Mouse (Mus musculus) thymus, postnatal 25 days (tissue): ENCODE results near the gene Szt2.

Source experiments
- DNase-seq: peaks from one replicate; pipeline ENCODE4 v3.0.0; 2022

The Szt2 gene

GRCm38 (mm10) chr4:118410871-118411270 lies 1.8 kb upstream of the Szt2 start:
- no peak for DNase-seq

DNA sequence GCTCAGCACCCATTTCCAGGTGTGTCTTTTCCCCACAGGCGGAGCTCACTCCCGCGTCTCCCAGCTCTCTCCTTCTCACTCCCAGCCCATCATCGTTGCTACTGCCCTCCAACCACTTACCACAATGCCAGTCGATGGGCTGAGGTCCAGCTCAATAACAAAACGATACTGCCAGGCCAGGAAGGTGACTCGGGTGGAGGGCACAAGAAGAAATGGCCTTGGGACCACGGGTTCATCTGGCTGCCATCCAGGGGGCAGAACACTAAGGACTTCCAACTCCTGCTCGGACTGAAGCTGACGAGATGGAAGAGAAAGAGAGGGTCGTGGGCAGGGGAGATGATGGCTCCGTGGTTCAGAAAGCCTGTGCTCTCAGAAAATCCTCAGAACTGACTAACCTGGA lies 6.4 kb downstream of the Szt2 start:
- no peak for DNase-seq

- DNase-seq, result no peak
These were observed 7.2 kb downstream of the Szt2 start for GRCm38 (mm10) chr4:118401918-118402317.

GRCm38 (mm10) chr4:118401421-118401820 lies 7.7 kb downstream of the Szt2 start:
- no peak for DNase-seq

DNA sequence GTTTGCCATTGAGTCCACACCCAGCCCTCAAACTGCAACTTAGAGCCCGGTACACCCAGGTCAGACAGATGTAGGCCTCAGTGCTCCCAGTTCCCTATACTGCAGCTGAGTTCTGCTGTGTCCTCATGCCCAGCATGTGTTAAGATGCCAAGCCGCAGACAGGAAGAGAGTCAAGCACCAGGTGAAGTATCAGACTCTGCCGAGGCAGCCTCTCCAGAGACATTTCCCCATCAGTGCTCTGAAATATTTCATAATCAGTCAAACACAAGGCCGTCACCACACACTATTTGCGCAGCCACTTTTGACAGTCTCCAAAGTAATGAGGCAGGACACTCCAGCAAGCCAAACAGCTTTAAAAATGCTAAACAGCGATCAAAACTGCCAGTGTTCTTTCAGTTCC lies 10.7 kb downstream of the Szt2 start:
- no peak for DNase-seq

DNA sequence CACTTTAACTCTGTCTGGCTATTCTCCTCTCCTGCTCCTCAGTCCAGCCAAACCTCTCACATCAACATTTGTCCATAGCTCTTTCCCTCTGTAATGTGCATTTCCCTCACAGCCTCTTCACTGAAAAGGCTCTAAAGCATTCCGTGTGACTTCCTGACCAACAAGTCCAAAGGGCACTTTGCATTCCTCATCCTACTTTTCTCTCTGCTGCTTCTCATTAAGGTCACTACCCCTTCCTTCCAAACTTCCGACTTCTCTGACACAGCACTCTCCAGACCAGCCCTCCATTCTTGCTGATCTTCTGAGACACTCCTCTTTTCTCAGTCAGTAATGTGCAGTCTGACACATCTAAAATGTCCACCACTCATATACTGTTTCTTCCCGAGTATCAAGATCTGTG lies 12.6 kb downstream of the Szt2 start:
- DNase-seq, result no peak

DNA sequence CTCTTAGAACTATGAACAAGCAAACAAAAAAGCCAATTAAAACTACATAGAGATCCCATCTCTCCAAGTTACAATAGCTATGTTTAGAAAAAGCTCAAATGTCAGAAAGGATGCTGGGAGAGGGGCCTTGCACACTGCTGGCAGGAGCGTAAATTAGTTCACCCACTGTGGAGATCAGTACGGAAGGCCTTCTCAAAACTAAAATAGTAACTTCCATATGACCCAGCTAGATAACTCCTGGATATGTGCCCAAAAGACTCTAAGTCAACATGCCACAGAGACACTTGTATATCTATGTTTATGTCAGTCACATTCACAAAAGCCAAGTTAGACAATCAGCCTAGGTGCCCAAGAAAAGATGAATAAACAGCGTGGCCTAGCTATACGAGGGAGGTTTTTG lies 13.8 kb downstream of the Szt2 start:
- no peak for DNase-seq

DNA sequence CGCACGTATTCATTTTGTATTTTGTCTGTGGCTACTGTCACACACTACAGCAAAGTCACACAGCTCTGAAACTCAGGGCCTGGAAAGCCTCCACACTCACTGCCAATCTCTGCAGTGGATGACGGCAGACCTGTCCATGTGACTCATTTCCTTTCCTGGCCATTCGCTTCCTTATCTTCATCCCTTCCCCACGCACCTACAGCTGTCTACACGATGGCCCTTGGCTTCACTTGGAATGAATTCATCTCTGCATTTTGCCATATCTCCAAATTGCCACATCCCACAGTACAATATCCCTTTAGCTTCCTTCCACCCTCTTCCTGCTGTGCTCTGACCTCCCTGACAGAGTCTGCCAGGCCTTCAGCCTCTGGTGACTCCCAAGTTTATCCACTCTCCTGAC lies 14.6 kb downstream of the Szt2 start:
- DNase-seq, result no peak

GRCm38 (mm10) chr4:118390146-118390545 lies 18.9 kb downstream of the Szt2 start:
- DNase-seq, result no peak

DNA sequence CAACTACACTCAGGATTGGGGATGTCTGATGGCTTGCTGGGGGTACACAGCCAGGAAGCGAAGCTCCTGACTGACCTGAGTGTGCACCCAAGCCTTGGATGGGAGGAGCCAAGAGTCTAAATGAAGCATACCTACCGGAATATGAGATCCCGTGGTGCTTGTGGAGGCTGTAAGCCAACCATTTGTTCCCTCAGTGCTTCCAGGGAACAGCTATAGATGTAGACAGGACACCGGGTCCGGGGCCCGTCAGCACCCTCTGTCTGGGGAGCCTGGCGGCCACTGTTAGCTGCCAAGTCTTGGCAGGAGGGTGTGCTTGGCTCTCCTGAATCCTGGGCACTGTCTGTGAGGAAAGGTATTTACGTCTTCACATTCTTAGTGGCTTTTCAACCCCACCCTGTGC lies 21.8 kb downstream of the Szt2 start:
- DNase-seq, result no peak

- DNase-seq, result no peak
These were observed 25.8 kb downstream of the Szt2 start for GRCm38 (mm10) chr4:118383271-118383670.

DNA sequence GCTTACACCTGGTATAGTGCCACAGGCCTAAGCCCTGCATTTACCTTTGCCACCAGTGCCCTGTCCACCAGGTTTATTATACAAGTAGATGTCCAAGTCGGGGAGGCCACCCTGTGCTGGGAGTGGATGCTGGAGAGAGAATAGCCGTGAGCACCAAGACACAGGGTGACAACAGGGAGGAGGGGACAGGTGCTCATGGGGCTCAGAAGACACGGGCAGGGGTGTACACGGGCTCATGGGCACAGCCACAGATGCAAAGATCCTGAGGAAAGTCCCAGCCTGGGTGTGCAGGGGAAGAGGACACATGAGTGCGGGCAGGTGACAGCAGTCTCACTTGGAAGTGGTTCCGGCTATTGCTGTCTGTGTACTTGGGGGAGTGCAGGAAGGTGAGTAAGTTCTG lies 33.1 kb downstream of the Szt2 start:
- no peak for DNase-seq

DNA sequence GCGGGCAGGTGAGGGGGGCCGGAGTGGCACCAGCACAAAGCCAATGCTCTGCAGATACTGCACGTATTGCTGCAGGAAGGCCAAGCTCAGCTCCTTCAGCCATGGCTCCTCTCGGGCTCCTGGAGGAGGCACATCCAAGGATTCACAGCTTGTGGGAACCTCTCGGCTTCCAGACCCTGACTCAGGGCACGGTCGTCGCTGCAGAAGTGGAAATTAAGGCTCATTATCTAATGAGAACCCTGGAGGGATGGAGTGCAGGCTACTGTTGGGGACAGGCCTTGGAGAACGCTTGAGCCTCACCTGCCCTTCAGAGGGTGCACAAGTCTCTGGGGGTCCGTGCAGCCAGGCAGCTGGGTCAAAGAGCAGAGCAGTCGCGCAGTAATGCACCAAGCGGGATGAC lies 37.3 kb downstream of the Szt2 start:
- DNase-seq, result no peak

DNA sequence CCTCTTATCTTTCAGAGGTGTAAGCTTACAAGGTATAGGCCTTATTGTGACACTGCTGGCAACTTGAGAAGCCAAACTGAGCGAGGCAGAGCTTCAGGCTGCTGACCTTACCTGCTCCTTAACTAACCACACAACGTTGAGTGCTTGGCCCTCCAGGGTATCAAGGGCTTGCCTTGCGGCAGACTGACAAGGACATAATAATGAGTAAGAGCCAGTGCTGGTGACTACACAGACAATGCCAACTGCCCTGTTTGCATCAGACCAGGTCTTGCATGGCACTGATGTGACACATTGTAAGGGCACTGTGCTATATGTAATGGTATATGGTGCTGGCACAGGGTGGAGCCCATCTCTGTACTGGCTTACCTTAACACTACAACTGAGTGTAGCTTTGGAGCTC lies 40.5 kb downstream of the Szt2 start:
- no peak for DNase-seq

- no peak for DNase-seq
These were observed 41.5 kb downstream of the Szt2 start for GRCm38 (mm10) chr4:118367551-118367950.

GRCm38 (mm10) chr4:118365991-118366390 lies 43.1 kb downstream of the Szt2 start:
- DNase-seq, result no peak

GRCm38 (mm10) chr4:118364641-118365040 lies 44.4 kb downstream of the Szt2 start:
- DNase-seq, result no peak

GRCm38 (mm10) chr4:118363985-118364384 lies 45.1 kb downstream of the Szt2 start:
- no peak for DNase-seq

GRCm38 (mm10) chr4:118362879-118363278 lies 46.2 kb downstream of the Szt2 start:
- no peak for DNase-seq

GRCm38 (mm10) chr4:118361451-118361850 lies 47.6 kb downstream of the Szt2 start:
- no peak for DNase-seq

DNA sequence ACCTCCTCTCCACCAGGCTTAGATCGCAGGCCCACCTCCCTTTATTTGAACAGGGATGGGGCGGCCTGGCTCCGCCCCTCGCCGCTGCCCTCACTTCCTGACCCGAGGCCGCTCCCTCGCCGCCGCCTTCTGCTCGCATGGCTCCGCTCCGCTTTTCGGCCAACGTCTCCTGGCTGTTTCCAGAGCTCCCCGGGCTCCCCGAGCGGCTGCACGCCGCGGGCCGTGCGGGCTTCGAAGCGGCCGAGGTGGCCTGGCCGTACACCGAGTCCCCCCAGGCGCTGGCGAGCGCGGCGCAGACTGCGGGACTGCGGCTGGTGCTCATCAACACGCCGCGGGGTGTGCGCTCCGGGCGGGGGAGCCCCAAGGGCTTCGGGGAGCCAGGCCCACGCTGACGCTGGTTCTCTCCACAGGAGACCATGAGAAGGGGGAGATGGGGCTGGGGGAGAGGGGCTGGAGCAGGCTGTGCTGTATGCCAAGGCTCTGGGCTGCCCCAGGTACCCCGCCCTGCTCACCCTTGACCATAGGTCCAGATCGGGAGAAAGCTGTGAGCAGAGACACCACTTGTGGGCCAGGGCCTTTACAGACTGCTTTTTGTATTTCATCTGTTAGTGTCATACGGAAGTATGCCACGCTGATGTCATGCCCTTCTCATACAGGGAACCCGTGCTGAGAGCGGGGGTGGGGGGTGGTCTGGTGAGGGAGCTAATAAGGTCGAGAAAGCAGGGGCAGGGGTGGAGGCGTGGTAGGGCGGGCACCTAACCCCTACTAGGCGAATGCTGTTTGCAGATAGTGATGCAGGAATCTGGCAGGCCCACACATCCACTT lies 49.0 kb downstream of the Szt2 start:
- peak; percentile 80 for DNase-seq

DNA sequence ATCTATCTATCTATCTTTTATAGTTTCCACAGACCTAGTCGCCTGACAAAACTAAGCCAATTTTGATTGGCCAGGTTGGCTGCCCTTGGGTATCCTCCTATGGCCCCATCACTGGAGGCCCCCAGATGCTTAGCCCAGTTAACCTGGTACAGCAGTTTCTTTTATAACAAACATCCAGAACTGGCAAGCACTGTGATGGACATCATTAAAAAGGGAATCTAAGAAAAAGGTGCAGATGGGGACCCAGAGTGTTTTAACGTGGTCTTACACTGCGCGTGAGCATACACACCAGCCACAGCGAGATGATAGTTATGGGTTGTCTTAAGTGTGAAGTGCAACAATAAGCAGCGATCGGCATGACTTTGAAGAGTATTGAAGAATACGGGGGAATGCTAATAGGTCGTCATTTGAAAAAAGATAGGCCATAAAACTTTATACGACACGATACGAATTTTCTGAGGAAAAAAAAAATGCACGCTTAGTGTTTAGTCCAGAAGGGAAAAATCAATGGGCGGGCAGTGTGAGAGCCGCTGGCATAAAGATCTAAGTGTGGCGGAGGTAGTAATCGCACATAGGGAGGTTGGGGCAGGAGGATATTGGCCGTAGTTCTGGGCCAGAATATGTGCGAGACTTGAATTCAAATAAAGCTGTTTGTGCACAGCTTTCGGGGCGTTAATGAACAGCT lies 49.7 kb downstream of the Szt2 start:
- DNase-seq, result no peak

DNA sequence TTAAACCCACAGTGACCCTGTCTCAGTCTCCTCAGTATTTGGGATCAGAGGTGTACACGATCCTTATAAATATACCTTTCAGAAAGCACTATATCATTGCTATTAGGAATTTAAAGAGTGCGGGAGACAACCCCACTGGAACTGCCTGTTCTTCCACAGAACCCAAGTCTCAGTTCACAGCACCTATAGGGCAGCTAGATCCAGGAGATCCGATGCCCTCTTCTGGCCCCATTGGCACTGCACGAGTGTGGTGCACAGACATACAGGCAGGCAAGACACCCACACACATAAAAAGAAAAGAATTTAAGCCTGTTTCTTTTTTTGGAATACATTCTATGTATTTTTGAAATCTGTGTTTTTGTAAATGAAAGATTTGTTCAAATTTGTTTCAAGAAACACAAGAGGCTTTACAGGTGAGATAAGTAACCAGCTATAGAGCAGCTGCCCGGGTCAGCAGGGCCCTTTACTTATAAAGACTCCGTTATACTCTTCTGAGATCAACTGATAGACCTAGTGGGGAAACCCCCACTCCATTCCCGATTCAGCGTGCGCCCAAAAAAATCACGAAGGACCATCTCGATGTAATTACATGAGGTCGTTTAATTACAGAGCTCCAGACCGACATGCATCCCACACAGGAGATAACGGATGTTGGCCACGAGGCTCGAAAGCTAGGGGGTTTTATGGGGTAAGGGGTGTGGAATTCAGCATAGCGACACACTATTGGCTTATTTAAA lies 50.7 kb downstream of the Szt2 start:
- no peak for DNase-seq

DNA sequence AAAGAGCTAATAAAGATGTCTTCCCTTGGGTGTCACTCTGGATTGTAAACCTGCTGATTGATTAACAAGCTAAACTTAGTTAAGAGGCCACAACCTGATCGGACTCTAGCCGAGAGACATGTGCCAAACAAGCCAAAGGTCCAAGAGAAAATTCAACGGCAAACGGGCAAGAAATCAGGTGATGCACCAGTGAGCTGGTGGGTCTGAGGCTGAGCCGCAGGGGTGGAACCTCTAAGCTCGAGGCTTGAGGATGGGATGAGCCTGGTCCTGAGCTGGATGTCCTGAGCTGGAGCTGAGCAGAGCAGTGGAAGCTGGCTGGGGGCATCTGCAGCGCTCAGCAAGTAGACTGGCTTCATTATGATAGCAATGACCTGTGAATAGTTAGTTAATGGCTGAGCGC lies 51.6 kb downstream of the Szt2 start:
- DNase-seq, result no peak
